Mouse (Mus musculus) heart, postnatal 0 days (tissue): ENCODE data around the gene Dclk3.

Experiments
- CTCF ChIP-seq: IDR thresholded peaks from 2 replicates; pipeline ENCODE4 v1.5.1; 2016; ENCODE audit warnings: antibody characterized with exemption, control low read depth, low read depth
- EP300 ChIP-seq: IDR thresholded peaks from 2 replicates; pipeline ENCODE4 v1.6.1; 2016; ENCODE audit warnings: antibody characterized with exemption, low read depth

DNA sequence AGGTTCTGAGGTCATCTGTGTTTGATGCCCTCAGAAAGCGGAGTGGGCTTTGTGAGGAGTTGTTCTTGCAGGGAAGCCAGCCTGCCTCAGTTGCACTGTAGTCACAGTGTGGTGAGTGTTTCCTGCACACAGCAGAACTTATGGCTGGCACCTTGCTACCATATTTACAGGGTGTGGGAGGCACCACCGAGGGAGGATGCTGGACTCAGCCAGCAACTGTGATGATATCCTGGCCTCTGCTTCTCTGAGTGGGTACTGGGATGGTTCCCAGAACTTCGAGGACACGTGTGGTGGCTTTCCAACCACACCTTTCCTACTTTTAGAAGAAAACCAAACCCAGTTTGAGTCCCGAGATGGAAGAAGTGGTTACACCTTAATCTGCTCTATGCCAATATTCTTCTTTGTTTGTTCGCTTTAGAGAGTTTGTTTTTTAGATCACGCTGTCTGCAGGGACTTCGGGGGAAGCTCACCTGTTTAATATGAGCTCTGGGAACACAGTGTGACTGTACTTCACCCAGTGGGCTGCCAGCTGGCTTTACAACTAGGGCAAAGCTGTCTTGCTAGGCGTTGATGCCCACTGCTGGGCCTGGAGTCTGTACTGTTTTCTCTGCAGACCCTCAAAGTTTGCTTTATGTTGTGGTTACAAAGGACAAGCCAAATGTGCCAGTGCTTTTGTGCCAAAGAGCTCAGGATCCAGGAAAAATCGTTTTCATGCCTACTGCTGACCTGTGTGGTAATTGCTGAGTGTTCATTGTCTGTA is 18.5 kb downstream of the Dclk3 start:
- TF ChIP-seq CTCF (no peak), EP300 (no peak)
